Mouse (Mus musculus): ENCODE measurements around the gene Pde4d.
A peak's percentile ranks its signal among the peaks of the same experiment; 100 is the strongest.

Pde4d gene

GRCm38 (mm10) chr13:109776116-109776515, 1326.4 kb downstream of the Pde4d start:
- peak; percentile 83 for DNase-seq (ENCODE audit: low spot score)

- no peak for DNase-seq (ENCODE audit: low spot score)
These were observed 1327.2 kb downstream of the Pde4d start for GRCm38 (mm10) chr13:109776995-109777394.

GRCm38 (mm10) chr13:109777441-109777840, 1327.7 kb downstream of the Pde4d start:
- no peak for DNase-seq (ENCODE audit: low spot score)

GRCm38 (mm10) chr13:109778297-109778835, 1328.6 kb downstream of the Pde4d start:
- DNase-seq (ENCODE audit: low spot score): no peak

DNA sequence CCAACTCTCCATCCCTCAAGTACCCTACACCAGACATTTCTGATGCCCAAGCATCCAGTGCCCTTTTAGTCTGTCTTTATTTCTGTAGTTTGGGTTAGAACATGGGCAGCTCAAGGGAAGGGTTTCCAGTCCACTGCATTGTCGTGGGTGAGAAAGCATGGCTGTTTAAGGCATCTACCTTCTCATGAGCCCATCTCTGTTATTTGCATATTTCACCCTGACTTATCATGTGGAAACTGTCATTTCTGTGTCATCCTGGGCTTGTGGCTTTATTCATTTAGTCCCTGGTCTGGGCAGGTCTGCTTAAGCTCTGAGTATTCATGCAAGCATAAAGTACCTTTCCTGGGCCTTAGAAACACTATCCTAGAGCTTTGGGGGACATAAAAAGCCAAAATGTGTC, 1331.7 kb downstream of the Pde4d start:
- no peak for DNase-seq (ENCODE audit: low spot score)

DNA sequence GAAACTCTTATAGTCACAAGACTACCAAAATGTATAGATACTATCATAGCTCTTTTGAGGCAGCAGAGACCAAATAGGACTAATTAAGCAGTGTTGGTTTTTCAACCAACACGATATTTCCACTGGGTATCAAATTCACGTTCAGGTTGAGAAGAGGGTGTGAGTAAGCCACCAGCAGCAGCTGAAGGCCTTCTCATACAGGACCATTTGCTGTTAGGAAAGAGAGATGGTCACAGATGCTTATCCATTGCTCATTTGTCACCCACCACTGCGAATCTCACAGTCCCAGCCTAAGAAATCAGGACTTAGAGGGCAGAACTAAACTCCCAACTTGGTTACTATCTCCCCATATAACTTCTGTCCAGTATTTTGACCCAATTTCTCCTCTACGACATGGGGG, 1338.9 kb downstream of the Pde4d start:
- no peak for DNase-seq (ENCODE audit: low spot score)

- no peak for DNase-seq (ENCODE audit: low spot score)
These were observed 1339.4 kb downstream of the Pde4d start for GRCm38 (mm10) chr13:109789151-109789550.

- DNase-seq (ENCODE audit: low spot score): no peak
These were observed 1340.4 kb downstream of the Pde4d start for GRCm38 (mm10) chr13:109790045-109790715.

DNA sequence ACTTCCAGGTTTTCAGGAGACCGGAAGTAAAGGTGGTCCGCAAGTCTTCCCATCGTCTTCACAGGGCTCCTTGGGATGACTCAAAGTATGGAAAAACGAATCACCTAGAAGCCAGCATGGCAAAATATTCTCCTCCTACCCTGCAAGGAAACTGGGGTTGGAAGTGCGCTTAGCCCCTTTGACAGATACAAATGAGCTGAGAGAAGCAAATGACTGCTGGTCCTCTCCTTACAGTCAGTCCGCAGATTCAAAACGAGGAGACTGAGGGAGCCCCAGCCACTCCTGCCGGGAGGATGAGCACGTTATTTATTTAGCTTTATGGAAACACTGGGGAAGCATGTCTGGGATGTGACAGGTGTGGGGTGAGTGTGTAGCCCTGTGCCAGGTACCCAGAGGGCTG, 1344.2 kb downstream of the Pde4d start:
- no peak for DNase-seq (ENCODE audit: low spot score)

GRCm38 (mm10) chr13:109798651-109799050, 1348.9 kb downstream of the Pde4d start:
- no peak for DNase-seq (ENCODE audit: low spot score)

DNA sequence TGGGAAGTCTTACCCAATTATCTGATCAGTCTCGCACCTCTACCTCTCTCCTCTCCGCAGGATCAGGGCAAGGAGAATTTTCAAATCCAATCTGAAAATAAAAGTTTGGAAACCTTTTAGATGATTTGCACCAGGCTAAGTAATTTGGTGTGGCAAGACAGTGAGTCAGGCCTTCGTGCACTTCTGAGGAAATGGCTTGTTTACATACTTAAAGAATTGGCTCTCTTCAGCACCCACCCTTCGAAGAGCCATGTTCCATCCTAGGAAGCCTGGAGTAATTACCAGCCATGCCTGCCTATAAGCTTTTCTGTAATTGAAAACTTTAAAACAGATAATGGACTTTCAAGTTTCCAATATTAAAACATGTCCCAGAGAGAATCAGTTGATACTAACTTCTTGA, 1352.5 kb downstream of the Pde4d start:
- no peak for DNase-seq (ENCODE audit: low spot score)

- DNase-seq (ENCODE audit: low spot score): no peak
These were observed 1356.6 kb downstream of the Pde4d start for GRCm38 (mm10) chr13:109806193-109806966.

DNA sequence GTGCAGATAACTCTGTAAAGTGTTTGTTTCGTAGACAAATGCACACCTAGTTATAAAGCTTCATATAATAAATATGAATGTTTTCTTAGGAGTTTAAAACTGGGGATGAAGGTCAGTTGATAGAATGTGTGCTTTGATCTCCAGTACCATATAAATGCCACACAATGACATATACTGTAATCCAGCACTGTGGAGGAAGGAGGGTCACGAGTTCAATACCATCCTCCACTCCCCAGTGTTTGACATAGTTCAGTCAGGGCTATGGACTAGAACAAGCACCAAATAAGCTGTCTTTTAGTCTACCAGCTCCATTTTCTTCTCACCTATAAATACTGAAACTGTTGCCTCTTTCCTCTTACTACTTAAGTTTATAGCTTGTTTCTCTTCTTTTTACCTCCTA, 1357.3 kb downstream of the Pde4d start:
- no peak for DNase-seq (ENCODE audit: low spot score)

GRCm38 (mm10) chr13:109807446-109807845, 1357.7 kb downstream of the Pde4d start:
- DNase-seq (ENCODE audit: low spot score): no peak

- DNase-seq (ENCODE audit: low spot score): no peak
These were observed 1358.3 kb downstream of the Pde4d start for GRCm38 (mm10) chr13:109808039-109808438.

GRCm38 (mm10) chr13:109808946-109809345, 1359.2 kb downstream of the Pde4d start:
- no peak for DNase-seq (ENCODE audit: low spot score)

DNA sequence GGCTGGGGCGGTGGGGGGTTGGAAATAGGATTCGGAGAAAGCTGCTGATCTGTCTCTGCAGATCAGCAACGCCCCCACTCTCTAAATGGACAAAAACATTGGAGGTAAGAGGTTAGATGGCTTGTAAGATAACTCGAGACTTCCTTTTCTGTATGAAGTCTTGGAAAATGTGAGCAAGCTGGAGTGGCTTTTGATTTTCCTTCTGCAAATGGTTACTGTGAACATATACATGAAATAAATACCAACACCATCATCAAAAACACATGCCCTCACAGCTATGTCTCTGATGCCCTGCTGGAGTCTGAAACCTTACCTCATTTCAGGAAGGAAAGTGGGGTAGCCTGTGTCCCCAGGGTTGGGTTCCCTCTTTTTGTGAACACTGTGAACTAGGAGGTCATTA, 1359.9 kb downstream of the Pde4d start:
- DNase-seq (ENCODE audit: low spot score): no peak

DNA sequence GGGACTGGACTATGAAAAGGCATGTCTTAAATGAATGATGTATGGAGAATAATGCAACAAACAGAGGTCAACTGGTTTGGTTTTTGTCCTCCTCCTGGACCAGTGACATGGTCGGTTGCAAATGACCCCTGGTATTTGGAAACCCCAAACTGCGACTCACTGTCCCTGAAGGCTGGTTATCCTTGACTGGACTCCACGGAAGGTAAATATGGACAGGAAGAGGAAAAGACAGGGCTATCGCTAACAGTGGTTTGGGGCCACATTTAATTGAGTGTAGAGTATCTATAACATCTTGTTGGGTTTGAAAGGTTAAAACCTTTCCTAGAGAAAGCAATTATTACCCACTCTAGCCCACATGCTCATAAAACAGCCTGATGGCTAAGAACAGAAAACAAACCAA, 1364.2 kb downstream of the Pde4d start:
- no peak for DNase-seq (ENCODE audit: low spot score)

GRCm38 (mm10) chr13:109819071-109819470, 1369.3 kb downstream of the Pde4d start:
- DNase-seq (ENCODE audit: low spot score): no peak

DNA sequence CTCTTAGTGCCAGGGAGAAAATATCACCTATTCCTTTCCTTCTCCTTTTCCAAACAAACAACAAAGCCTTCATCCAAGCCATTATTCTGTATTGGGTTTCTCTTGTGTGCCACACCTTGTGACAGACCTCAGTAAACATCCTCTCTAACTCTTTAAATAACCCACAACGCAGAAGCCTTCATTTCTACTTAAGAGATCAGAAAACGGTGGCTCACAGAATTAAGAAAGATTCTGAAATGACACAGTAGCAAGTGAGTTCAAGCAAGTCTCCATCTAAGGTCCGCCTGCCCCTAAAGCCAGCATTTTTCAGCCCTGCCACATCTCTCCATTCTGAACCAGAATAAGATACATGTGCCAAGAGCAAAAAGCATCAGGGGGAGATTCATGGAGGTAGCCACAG, 1370.4 kb downstream of the Pde4d start:
- DNase-seq (ENCODE audit: low spot score): no peak

DNA sequence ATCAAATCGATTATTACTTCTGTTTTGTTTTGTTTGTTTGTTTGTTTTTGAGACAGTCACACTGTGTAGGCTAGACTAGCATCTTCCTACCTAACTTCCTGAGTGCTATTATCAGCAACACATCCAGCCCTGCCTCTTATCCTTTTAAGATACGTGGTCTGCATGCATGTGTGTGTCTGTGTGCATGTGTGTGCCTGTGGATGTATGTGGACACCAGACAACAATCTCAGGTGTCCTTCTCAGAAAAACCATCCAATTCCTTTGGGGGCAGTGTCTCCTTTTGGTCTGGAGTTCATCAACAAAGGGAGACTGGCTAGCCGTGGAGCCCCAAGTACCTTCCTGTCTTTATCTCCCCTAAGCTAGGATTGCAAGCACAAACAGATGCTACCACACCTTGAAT, 1371.1 kb downstream of the Pde4d start:
- no peak for DNase-seq (ENCODE audit: low spot score)

DNA sequence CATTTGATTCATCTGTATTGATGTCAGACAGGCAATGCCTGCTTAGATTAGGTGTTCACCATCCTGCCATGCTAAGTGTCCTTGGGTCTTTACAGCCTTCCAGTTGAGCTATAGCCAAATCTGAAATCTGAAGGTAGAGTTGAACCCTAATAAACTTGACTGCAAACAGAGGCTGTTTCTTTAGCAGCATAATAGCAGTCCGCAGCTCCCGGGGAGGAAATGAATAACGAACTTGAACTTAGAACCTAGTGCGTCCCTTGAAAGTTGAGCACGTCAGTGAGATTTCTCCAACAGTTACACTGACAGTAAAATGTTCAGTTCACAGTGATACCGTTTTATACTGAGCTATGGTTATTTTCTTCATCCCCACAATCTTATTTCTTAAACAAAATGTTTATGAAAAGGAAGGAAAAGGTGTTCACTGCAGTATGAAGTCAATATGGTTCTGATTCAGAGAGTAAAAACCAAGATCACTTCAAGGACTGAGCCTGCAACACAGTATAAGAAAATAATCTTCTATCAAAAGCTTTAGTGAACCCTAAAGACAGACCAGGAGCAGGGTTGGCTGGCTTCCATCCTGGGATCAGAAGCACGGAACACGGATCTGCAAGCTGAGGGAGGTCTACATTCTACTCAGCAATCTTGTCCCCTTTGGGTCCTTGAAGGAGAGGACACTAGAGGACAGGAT, 1372.1 kb downstream of the Pde4d start:
- DNase-seq (ENCODE audit: low spot score): no peak

All from layer of hippocampus, adult 9-10 months (tissue).